Mouse (Mus musculus): ENCODE data around the gene Zbtb43. TPM values are rescaled to one million over a fixed set of nuclear protein-coding genes. Genes with fewer than 3 reads are reported as not detected.

Gene Zbtb43
- polyA plus RNA-seq, 1 experiment from 2014 or later: 17.2 TPM

DNA sequence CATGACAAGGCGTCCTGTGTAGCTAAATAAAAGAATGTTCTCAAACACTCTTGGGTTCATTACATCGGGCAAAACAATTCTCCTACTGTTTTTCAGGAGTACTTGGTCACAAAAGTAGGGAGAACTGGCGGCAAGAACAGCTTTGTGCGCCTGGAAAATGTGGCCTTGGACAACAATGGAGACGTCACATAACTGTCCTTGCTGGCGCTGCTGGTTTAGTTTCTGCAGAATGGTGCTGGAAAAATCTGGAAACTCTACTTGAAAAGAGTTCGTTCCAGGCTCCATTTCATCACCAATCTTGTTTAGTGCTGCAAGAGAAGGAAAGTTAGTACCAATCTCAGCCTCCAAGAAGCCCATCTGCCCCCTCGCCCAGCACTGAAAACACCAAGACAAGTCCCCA is 13.5 kb downstream of the Zbtb43 start:
- DNase-seq (no peak), ATAC-seq (ENCODE audit: insufficient read depth) (no peak)
- no peak overlapping the region for H3K27ac ChIP-seq (ENCODE audit: low read depth)
- peaks cover 63% of the 10 kb centered on the region for H3K36me3 ChIP-seq (ENCODE audit: insufficient read depth)
- H3K9ac ChIP-seq: no peak overlapping the region
- H3K27me3 ChIP-seq (ENCODE audit: insufficient read depth, low read length): no peaks in the 10 kb centered on the region
- TF ChIP-seq CTCF (IDR thresholded peaks at IDR 0.05; ENCODE audit: low read depth): no peak
- no peaks in the 10 kb centered on the region for H3K4me1 ChIP-seq (ENCODE audit: insufficient read depth)
- no peak overlapping the region for H3K4me3 ChIP-seq (ENCODE audit: low read depth, low read length)
- H3K4me2 ChIP-seq: no peak overlapping the region
- WGBS: 90% methylated on average over 8 of the region's 8 CpGs
- H3K9me3 ChIP-seq (ENCODE audit: low read depth, low read length): no peaks in the 10 kb centered on the region

DNA sequence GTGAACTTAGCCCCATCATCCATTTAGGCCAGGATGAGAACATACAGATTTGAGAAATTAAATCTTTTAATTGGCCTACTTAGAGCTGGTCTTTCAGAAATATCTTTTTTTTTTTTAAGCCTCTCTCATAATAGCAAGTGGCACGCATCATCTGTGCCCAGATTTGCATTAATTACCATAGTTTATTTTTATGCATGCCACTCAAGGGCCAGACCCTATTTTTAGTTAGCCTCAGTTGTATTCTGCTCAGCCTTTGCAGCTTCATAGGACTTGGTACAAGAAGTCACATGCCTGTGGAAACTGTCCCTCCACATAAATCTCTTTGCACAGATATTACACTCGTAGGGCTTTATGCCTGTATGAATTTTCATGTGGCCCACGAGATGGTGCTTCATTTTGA is 14.9 kb downstream of the Zbtb43 start:
- no peak for ATAC-seq (ENCODE audit: insufficient read depth)
- H3K27me3 ChIP-seq (ENCODE audit: insufficient read depth, low read length): no peaks in the 10 kb centered on the region
- H3K4me3 ChIP-seq (ENCODE audit: low read depth, low read length): no peak overlapping the region
- H3K36me3 ChIP-seq (ENCODE audit: insufficient read depth): peaks cover 68% of the 10 kb centered on the region
- no peaks in the 10 kb centered on the region for H3K4me1 ChIP-seq (ENCODE audit: insufficient read depth)
- 86% methylated on average over 3 of the region's 3 CpGs for WGBS
- H3K27ac ChIP-seq (ENCODE audit: low read depth): no peak overlapping the region
- no peak for DNase-seq
- H3K9ac ChIP-seq: no peak overlapping the region
- H3K4me2 ChIP-seq: no peak overlapping the region
- no peaks in the 10 kb centered on the region for H3K9me3 ChIP-seq (ENCODE audit: low read depth, low read length)
- TF ChIP-seq CTCF (IDR thresholded peaks at IDR 0.05; ENCODE audit: low read depth): no peak

DNA sequence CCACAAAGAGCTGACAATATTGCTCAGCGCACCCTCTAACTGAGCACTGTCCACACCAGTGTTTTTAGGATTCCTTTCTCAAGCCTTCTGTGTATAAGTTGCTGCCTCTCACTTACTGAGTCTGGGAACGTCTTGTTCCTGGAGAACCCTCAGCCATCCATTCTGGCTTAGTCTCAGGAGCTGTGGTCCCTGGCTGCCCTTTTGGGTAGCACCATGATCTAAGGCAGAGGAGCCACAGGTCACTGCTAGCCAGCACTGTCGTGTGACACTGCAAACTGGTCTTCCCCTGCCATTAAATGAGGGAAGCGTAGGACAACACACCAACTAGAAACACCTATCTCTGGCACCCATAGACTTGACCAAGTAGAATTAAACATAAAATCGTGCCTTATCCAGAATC is 15.6 kb downstream of the Zbtb43 start:
- TF ChIP-seq CTCF (IDR thresholded peaks at IDR 0.05; ENCODE audit: low read depth): no peak
- peaks cover 68% of the 10 kb centered on the region for H3K36me3 ChIP-seq (ENCODE audit: insufficient read depth)
- no peak overlapping the region for H3K9ac ChIP-seq
- ATAC-seq (ENCODE audit: insufficient read depth) (no peak), DNase-seq (no peak)
- no peak overlapping the region for H3K4me3 ChIP-seq (ENCODE audit: low read depth, low read length)
- no peaks in the 10 kb centered on the region for H3K27me3 ChIP-seq (ENCODE audit: insufficient read depth, low read length)
- 92% methylated on average over 5 of the region's 5 CpGs for WGBS
- no peak overlapping the region for H3K4me2 ChIP-seq
- H3K9me3 ChIP-seq (ENCODE audit: low read depth, low read length): no peaks in the 10 kb centered on the region
- peak overlapping the region; percentile 46 for H3K27ac ChIP-seq (ENCODE audit: low read depth)
- no peaks in the 10 kb centered on the region for H3K4me1 ChIP-seq (ENCODE audit: insufficient read depth)

DNA sequence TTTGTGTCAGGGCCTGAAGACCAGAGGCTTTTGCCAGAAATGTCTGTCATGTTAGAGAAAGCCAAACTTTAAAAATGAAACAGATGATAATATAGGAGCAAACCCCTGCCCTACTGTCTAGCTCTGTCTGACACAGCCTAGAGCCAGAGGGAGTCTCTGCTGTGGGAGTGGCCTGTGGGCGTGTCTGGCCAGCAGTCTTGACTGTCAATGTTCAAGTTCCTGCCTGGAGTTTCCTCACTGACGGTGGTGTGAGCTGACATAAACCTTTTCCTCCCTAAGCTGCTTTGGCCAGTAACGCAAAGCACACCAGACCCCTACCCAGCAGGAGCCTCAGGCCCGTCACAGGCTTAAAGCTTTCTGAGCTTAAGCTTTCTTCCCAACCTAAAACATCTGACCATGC is 16.2 kb downstream of the Zbtb43 start:
- no peak overlapping the region for H3K9ac ChIP-seq
- H3K27me3 ChIP-seq (ENCODE audit: insufficient read depth, low read length): no peaks in the 10 kb centered on the region
- 29% methylated on average over 4 of the region's 4 CpGs for WGBS
- peak; percentile 73 for DNase-seq
- H3K4me2 ChIP-seq: no peak overlapping the region
- H3K4me1 ChIP-seq (ENCODE audit: insufficient read depth): no peaks in the 10 kb centered on the region
- H3K27ac ChIP-seq (ENCODE audit: low read depth): 0 out of 2 replicates have a peak overlapping the region, but pooled peaks have one; percentile 46
- H3K9me3 ChIP-seq (ENCODE audit: low read depth, low read length): no peaks in the 10 kb centered on the region
- H3K36me3 ChIP-seq (ENCODE audit: insufficient read depth): peaks cover 62% of the 10 kb centered on the region
- H3K4me3 ChIP-seq (ENCODE audit: low read depth, low read length): no peak overlapping the region
- peak; percentile 74 for ATAC-seq (ENCODE audit: insufficient read depth)
- TF ChIP-seq CTCF (IDR thresholded peaks at IDR 0.05; ENCODE audit: low read depth): no peak

DNA sequence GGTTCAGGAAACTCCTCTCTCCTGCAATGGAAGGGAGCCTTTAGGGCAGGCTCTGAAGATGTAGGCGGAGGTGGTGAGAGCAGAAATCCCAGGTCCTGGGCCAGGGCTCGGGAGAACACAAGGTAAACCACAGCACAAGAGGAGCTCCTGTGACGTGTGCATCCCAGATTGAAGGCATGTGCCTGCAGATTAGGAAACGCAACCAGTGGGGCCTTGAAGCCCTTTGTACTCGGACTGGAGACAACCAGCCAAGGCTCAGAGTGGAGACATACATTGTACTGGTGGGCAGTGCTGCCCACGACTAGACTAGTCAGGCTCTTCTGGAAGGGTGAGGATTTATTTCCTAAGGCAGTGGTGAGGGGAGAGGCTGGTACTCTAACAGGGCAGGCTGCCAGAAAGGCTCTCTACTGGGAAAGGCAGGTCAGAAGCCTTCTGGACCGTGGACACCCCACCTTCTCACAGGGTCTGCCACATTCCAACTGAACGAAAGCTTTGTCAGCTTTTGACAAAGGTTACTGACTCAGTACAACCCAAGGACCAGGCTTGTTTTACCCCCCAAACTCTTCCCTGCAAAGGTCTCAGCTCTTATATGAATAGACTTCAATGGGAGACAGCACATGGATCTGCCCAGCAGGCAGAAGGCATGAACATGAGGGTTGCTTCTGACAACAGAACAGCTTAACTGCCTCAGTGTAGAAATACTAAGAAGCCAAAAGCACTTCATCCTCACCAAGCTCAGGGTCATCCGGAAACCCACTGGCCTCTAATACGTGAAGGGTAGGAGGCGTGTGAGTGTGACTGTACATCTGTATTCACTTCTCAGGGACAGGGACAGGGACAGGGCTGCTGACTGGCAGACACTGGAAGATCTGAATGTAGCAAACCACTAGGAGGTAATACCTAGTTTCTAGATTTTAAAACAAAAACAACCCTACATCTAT is 17.1 kb downstream of the Zbtb43 start:
- DNase-seq: no peak
- Histone ChIP-seq H3K4me3 (ENCODE audit: low read depth, low read length) (no peak overlapping the region), H3K9me3 (ENCODE audit: low read depth, low read length) (no peaks in the 10 kb centered on the region), H3K27ac (ENCODE audit: low read depth) (no peak overlapping the region), H3K9ac (no peak overlapping the region), H3K4me1 (ENCODE audit: insufficient read depth) (no peaks in the 10 kb centered on the region), H3K27me3 (ENCODE audit: insufficient read depth, low read length) (no peaks in the 10 kb centered on the region), H3K4me2 (no peak overlapping the region), H3K36me3 (ENCODE audit: insufficient read depth) (peaks cover 62% of the 10 kb centered on the region)
- no peak for ATAC-seq (ENCODE audit: insufficient read depth)
- WGBS: 83% methylated on average over 11 of the region's 11 CpGs
- TF ChIP-seq CTCF (IDR thresholded peaks at IDR 0.05; ENCODE audit: low read depth): no peak

DNA sequence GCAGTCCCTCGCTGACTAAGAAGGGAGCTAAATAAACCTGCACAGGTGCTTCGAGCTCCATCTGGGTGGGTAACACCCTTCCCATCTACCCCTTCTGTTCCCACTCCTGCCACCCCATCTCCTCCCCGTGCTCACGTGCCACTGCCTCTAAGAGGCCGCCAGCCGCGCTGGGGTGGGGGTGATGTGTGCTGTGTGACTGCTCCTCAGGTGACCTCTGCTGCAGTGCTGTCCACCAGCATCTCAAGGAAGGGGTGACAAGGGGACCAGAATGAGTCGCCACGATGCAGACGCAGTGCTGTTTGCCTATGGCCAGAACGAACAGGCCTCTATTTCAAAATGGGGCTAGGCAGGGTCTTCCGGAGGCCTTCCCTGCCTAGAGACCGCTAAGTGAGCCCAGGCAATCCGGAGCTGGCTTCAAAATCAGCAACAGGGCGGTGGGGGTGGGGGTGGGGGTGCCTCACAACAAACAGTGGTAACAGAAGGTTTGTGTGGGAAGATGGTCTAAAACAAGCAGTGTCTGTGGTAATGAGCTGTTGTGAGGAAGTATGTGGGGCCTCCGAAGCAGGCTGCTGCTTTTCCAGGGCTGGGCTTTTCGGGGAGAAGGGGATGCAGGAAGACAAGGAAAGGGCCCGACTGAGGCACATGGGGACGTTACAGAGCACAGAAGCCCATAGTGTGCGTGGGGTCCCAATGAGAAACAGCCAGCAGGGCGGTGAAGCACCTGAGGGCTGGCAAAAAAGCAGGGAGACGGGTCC is 19.1 kb downstream of the Zbtb43 start:
- no peak for TF ChIP-seq CTCF (IDR thresholded peaks at IDR 0.05; ENCODE audit: low read depth)
- Histone ChIP-seq H3K9me3 (ENCODE audit: low read depth, low read length) (no peaks in the 10 kb centered on the region), H3K27me3 (ENCODE audit: insufficient read depth, low read length) (no peaks in the 10 kb centered on the region), H3K27ac (ENCODE audit: low read depth) (no peak overlapping the region), H3K4me3 (ENCODE audit: low read depth, low read length) (no peak overlapping the region), H3K9ac (no peak overlapping the region), H3K4me1 (ENCODE audit: insufficient read depth) (no peaks in the 10 kb centered on the region), H3K4me2 (no peak overlapping the region), H3K36me3 (ENCODE audit: insufficient read depth) (peaks cover 48% of the 10 kb centered on the region)
- WGBS: 86% methylated on average over 22 of the region's 22 CpGs
- DNase-seq (no peak), ATAC-seq (ENCODE audit: insufficient read depth) (no peak)

DNA sequence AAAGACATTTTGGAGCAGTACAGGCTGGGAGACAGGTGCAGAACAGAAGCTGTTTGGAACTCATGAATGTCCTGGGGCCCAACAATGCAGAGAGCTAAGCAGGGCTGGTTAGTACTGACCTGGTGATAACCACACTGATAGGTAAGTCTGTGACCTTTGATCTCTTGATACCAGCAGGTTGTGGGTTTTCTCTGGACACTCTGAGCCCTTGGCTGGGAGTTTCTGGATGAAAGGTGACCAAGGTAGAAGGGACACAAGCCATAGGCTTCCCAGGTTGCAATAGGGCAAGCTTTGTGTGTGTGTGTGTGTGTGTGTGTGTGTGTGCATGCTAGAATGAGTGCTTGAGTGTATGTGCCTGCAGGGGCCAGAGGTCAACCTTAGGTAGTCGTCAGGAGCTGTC is 21.6 kb downstream of the Zbtb43 start:
- DNase-seq (no peak), ATAC-seq (ENCODE audit: insufficient read depth) (no peak)
- H3K4me1 ChIP-seq (ENCODE audit: insufficient read depth): no peaks in the 10 kb centered on the region
- no peak overlapping the region for H3K4me2 ChIP-seq
- H3K9me3 ChIP-seq (ENCODE audit: low read depth, low read length): no peaks in the 10 kb centered on the region
- H3K9ac ChIP-seq: no peak overlapping the region
- H3K4me3 ChIP-seq (ENCODE audit: low read depth, low read length): no peak overlapping the region
- H3K36me3 ChIP-seq (ENCODE audit: insufficient read depth): peaks cover 28% of the 10 kb centered on the region
- TF ChIP-seq CTCF (IDR thresholded peaks at IDR 0.05; ENCODE audit: low read depth): no peak
- no peak overlapping the region for H3K27ac ChIP-seq (ENCODE audit: low read depth)
- H3K27me3 ChIP-seq (ENCODE audit: insufficient read depth, low read length): no peaks in the 10 kb centered on the region
- whole genome bisulfite sequencing: 27% methylated on average over 1 of the region's 1 CpGs

All from lung, embryonic 14.5 days (tissue).